Mouse (Mus musculus): Measurements from ENCODE around the gene Ppp1r18. TPM values are rescaled to one million over a fixed set of nuclear protein-coding genes. Genes with fewer than 3 reads are reported as not detected.

The Ppp1r18 gene
- total and polyA plus RNA-seq, 2 experiments from 2014 or later, result 10.0 to 35.0 TPM

GRCm38 (mm10) chr17:35860831-35861197 lies 4.6 kb upstream of the Ppp1r18 start:
- H3K27me3 ChIP-seq (ENCODE audit: control insufficient read depth, insufficient read depth, low read length), result no peaks in the 10 kb centered on the region
- H3K4me2 ChIP-seq (ENCODE audit: low read depth, low read length), result peak overlapping the region; percentile 78
- peaks cover 19% of the 10 kb centered on the region for H3K36me3 ChIP-seq (replicated peaks; ENCODE audit: control insufficient read depth, insufficient read depth, low read length)
- peak overlapping the region; percentile 60 for H3K9ac ChIP-seq (replicated peaks; ENCODE audit: low read depth, low read length)
- DNase-seq (ENCODE audit: low spot score), result no peak
- H3K27ac ChIP-seq (ENCODE audit: low read depth), result peak overlapping the region; percentile 89
- H3K4me1 ChIP-seq (ENCODE audit: control insufficient read depth, insufficient read depth), result peaks cover 10% of the 10 kb centered on the region; the same call in 1 of the 2 replicates
- TF ChIP-seq CTCF (IDR thresholded peaks at IDR 0.05; ENCODE audit: low read depth) (no peak), EP300 (IDR thresholded peaks at IDR 0.05; ENCODE audit: low read depth) (no peak)
- 6% methylated on average over 12 of the region's 12 CpGs for WGBS
- no peaks in the 10 kb centered on the region for H3K9me3 ChIP-seq (replicated peaks; ENCODE audit: control insufficient read depth, low read length)
- H3K4me3 ChIP-seq (ENCODE audit: low read depth, low read length), result peak overlapping the region; percentile 82
- ATAC-seq (ENCODE audit: insufficient read depth, low read depth), result no peak

DNA sequence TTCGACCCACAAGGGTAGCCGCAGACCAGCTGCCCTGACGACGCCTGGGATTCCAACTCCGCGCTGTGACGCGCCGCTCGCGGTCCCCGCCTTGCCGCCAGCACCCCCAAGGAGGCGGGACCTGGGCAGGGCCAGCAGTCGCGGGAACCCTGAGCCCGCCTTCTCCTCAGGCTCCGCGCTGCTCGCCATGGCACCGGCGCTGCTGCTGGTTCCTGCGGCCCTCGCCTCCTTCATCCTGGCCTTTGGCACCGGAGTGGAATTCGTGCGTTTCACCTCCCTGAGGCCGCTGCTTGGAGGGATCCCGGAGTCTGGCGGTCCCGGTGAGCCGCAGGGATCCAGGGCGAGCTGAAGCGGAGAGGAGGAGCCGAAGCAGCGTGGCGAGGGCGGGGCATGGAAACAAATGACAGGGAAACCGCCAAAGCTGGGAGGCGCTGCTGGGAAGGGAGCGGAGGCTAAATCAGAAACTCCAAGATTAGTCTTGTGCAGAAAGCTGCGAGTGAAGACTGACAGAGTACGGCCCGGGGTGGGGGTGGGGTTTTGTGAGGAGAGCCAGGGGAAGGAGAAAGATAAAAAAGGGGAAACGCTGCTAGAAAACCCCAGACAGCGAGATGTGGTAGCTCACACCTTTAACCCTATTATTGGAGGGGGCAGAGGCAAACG lies 4.1 kb upstream of the Ppp1r18 start, which contains the start of gene Nrm:
Gene Nrm, plus strand, starts transcription at position 121 of the 660 bp plus-strand sequence.
- TF ChIP-seq CTCF (IDR thresholded peaks at IDR 0.05; ENCODE audit: low read depth) (peak; percentile 58), EP300 (IDR thresholded peaks at IDR 0.05; ENCODE audit: low read depth) (peak; percentile 24; the same call in 1 of the 2 replicates)
- Histone ChIP-seq H3K4me2 (ENCODE audit: low read depth, low read length) (peak within 1 kb of the TSS; percentile 78), H3K27ac (ENCODE audit: low read depth) (peak within 1 kb of the TSS; percentile 89), H3K36me3 (replicated peaks; ENCODE audit: control insufficient read depth, insufficient read depth, low read length) (peaks cover 19% of the 10 kb centered on the region), H3K9me3 (replicated peaks; ENCODE audit: control insufficient read depth, low read length) (no peaks in the 10 kb centered on the region), H3K4me3 (ENCODE audit: low read depth, low read length) (peak within 1 kb of the TSS; percentile 82), H3K4me1 (ENCODE audit: control insufficient read depth, insufficient read depth) (peaks cover 10% of the 10 kb centered on the region; the same call in 1 of the 2 replicates), H3K27me3 (ENCODE audit: control insufficient read depth, insufficient read depth, low read length) (no peaks in the 10 kb centered on the region), H3K9ac (replicated peaks; ENCODE audit: low read depth, low read length) (peak within 1 kb of the TSS; percentile 60)
- ATAC-seq (ENCODE audit: insufficient read depth, low read depth), result peak; percentile 89
- WGBS, result under 1% methylated on average over 47 of the region's 47 CpGs
- DNase-seq (ENCODE audit: low spot score), result peak; percentile 97

DNA sequence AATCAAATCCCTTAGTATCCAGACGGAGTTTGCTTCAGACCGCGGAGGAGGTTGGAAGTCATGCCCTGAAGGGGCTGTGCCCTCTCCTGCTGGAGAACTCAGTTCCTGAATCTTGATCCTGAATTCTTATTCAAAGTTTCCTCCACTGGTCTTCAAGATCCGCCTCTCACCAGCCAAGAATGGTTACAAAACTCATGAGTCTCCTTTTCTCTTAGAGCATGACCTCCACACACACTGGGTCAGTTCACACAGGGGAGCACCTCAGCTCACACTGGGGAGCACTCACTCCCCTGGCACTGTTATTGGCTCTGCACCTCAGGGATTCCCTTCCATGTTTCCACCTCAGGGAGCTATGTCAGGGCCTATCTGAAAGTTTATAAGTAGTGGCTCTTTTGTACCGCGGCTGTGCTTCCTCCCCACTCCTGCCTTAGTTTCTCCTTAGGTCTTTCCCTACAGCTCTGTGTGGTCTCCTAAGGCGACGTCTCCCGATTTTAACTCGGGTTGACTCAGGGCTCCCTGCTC lies 500 bp upstream of the Ppp1r18 start:
- no peak for ATAC-seq (ENCODE audit: insufficient read depth, low read depth)
- peak overlapping the region; percentile 86 for H3K4me2 ChIP-seq (ENCODE audit: low read depth, low read length)
- no peak for DNase-seq (ENCODE audit: low spot score)
- WGBS, result 25% methylated on average over 10 of the region's 10 CpGs
- H3K27me3 ChIP-seq (ENCODE audit: control insufficient read depth, insufficient read depth, low read length), result no peaks in the 10 kb centered on the region
- H3K27ac ChIP-seq (ENCODE audit: low read depth), result peak overlapping the region; percentile 96
- peak overlapping the region; percentile 66 for H3K4me3 ChIP-seq (ENCODE audit: low read depth, low read length)
- no peaks in the 10 kb centered on the region for H3K9me3 ChIP-seq (replicated peaks; ENCODE audit: control insufficient read depth, low read length)
- H3K4me1 ChIP-seq (ENCODE audit: control insufficient read depth, insufficient read depth), result peaks cover 17% of the 10 kb centered on the region; the same call in 1 of the 2 replicates
- no peak for TF ChIP-seq CTCF (IDR thresholded peaks at IDR 0.05; ENCODE audit: low read depth)
- no peak for TF ChIP-seq EP300 (IDR thresholded peaks at IDR 0.05; ENCODE audit: low read depth)
- H3K9ac ChIP-seq (replicated peaks; ENCODE audit: low read depth, low read length), result peak overlapping the region; percentile 77
- H3K36me3 ChIP-seq (replicated peaks; ENCODE audit: control insufficient read depth, insufficient read depth, low read length), result no peaks in the 10 kb centered on the region

GRCm38 (mm10) chr17:35866281-35866831 lies 963 bp downstream of the Ppp1r18 start:
- WGBS, result under 1% methylated on average over 31 of the region's 38 CpGs

DNA sequence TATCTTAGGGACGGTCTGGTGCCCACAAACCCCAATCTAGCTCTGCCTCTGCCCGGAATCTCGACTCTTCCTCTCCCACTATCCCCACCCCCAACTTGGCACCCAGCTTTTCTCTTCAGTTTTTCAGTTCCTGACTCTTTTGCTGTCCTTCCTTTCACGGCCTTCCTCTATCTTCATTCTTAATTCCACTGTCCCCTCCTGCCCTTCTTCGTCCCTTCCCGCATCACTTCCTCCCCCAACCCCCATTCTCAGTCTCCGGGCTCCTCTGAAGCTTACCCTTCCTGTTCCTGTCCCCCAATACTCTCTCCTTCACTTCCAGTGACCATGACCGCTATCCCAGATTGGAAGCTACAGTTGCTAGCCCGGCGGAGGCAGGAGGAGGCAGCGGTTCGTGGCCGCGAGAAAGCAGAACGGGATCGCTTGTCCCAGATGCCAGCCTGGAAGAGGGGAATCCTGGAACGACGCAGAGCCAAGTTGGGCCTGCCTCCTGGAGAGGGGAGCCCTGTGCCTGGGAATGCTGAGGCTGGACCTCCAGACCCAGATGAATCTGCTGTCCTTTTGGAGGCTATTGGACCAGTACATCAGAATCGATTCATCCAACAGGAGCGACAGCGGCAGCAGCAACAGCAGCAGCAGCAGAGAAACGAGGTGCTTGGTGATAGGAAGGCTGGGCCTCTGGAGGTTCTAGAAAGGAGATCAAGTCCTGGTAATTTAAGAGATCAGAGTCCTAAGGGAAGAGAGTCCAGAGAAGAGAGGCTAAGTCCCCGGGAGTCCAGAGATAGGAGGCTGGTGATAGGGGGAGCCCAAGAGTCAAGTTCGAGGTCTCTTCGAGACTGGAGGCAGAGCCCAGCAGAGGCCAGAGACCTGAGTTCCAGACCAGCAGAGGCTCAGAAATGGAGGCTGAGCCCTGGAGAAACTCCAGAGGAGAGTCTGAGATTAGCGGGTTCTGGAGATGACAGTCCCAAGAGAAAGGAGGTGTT lies 1.8 kb downstream of the Ppp1r18 start:
- H3K4me3 ChIP-seq (ENCODE audit: low read depth, low read length), result peak overlapping the region; percentile 66
- H3K4me1 ChIP-seq (ENCODE audit: control insufficient read depth, insufficient read depth), result peaks cover 14% of the 10 kb centered on the region
- 9% methylated on average over 26 of the region's 26 CpGs for WGBS
- DNase-seq (ENCODE audit: low spot score), result peak; percentile 27
- H3K4me2 ChIP-seq (ENCODE audit: low read depth, low read length), result peak overlapping the region; percentile 86
- H3K27ac ChIP-seq (ENCODE audit: low read depth), result peak overlapping the region; percentile 96
- H3K9me3 ChIP-seq (replicated peaks; ENCODE audit: control insufficient read depth, low read length), result no peaks in the 10 kb centered on the region
- peak overlapping the region; percentile 77 for H3K9ac ChIP-seq (replicated peaks; ENCODE audit: low read depth, low read length)
- H3K27me3 ChIP-seq (ENCODE audit: control insufficient read depth, insufficient read depth, low read length), result no peaks in the 10 kb centered on the region
- ATAC-seq (ENCODE audit: insufficient read depth, low read depth), result no peak
- H3K36me3 ChIP-seq (replicated peaks; ENCODE audit: control insufficient read depth, insufficient read depth, low read length), result 0 out of 2 replicates have a peak, but pooled peaks cover 5% of the 10 kb centered on the region
- 0 out of 2 replicates have a peak, but pooled peaks have one; percentile 13 for TF ChIP-seq CTCF (IDR thresholded peaks at IDR 0.05; ENCODE audit: low read depth)
- no peak for TF ChIP-seq EP300 (IDR thresholded peaks at IDR 0.05; ENCODE audit: low read depth)

More at GRCm38 (mm10) chr17:35866281-35866831, 963 bp downstream of the Ppp1r18 start:
- Histone ChIP-seq H3K27ac (ENCODE audit: low read depth) (peak overlapping the region; percentile 96), H3K4me1 (ENCODE audit: control insufficient read depth, insufficient read depth) (peaks cover 16% of the 10 kb centered on the region), H3K4me3 (ENCODE audit: low read depth, low read length) (peak overlapping the region; percentile 66), H3K36me3 (replicated peaks; ENCODE audit: control insufficient read depth, insufficient read depth, low read length) (0 out of 2 replicates have a peak, but pooled peaks cover 3% of the 10 kb centered on the region), H3K27me3 (ENCODE audit: control insufficient read depth, insufficient read depth, low read length) (no peaks in the 10 kb centered on the region), H3K9ac (replicated peaks; ENCODE audit: low read depth, low read length) (peak overlapping the region; percentile 77), H3K4me2 (ENCODE audit: low read depth, low read length) (peak overlapping the region; percentile 86), H3K9me3 (replicated peaks; ENCODE audit: control insufficient read depth, low read length) (no peaks in the 10 kb centered on the region)
- DNase-seq (ENCODE audit: low spot score) (peak; percentile 67), ATAC-seq (ENCODE audit: insufficient read depth, low read depth) (peak; percentile 34)
- TF ChIP-seq EP300 (IDR thresholded peaks at IDR 0.05; ENCODE audit: low read depth), result no peak
- no peak for TF ChIP-seq CTCF (IDR thresholded peaks at IDR 0.05; ENCODE audit: low read depth)
